Mouse (Mus musculus): Measurements from ENCODE around the gene Sostdc1. TPM values are rescaled to one million over a fixed set of nuclear protein-coding genes. Genes with fewer than 3 reads are reported as not detected.

The Sostdc1 gene
- polyA plus RNA-seq (2012; rRNA removed): 1.1 and 1.3 TPM in 2 replicates

- DNase-seq (ENCODE audit: low read depth in 1 of 2, low spot score in 2 of 2): no peak
- Histone ChIP-seq H3K4me3 (ENCODE audit: extremely low read depth, insufficient read depth, insufficient read length) (no peak within 1 kb of the TSS), H3K27me3 (ENCODE audit: control insufficient read depth, insufficient read depth, low read length) (no peaks in the 10 kb centered on the region), H3K36me3 (ENCODE audit: control insufficient read depth, insufficient read depth, low read length) (no peaks in the 10 kb centered on the region), H3K4me1 (ENCODE audit: control insufficient read depth, insufficient read depth, insufficient read length) (peaks cover 5% of the 10 kb centered on the region; the same call in 1 of the 2 replicates), H3K27ac (ENCODE audit: insufficient read depth, low read length) (no peak within 1 kb of the TSS)
- TF ChIP-seq CTCF (IDR thresholded peaks at IDR 0.05; ENCODE audit: extremely low read depth, insufficient read depth, insufficient read length, insufficient replicate concordance): no peak
- no peak for TF ChIP-seq POLR2A (IDR thresholded peaks at IDR 0.05; ENCODE audit: low read depth, low read length)
- 65% methylated on average over 7 of the region's 7 CpGs for WGBS
Observed at GRCm38 (mm10) chr12:36313916-36314315, at the start of gene Sostdc1. Sostdc1 (plus strand) TSS chr12:36314139.

- no peak for TF ChIP-seq POLR2A (IDR thresholded peaks at IDR 0.05; ENCODE audit: low read depth, low read length)
- no peak for TF ChIP-seq CTCF (IDR thresholded peaks at IDR 0.05; ENCODE audit: extremely low read depth, insufficient read depth, insufficient read length, insufficient replicate concordance)
Observed at GRCm38 (mm10) chr12:36267670-36268246, 46.2 kb upstream of the Sostdc1 start.

GRCm38 (mm10) chr12:36274823-36275222, 39.1 kb upstream of the Sostdc1 start:
- Histone ChIP-seq H3K4me1 (ENCODE audit: control insufficient read depth, insufficient read depth, insufficient read length) (no peaks in the 10 kb centered on the region), H3K27me3 (ENCODE audit: control insufficient read depth, insufficient read depth, low read length) (no peaks in the 10 kb centered on the region), H3K27ac (ENCODE audit: insufficient read depth, low read length) (no peak overlapping the region), H3K4me3 (ENCODE audit: extremely low read depth, insufficient read depth, insufficient read length) (no peak overlapping the region), H3K36me3 (ENCODE audit: control insufficient read depth, insufficient read depth, low read length) (no peaks in the 10 kb centered on the region)
- TF ChIP-seq CTCF (IDR thresholded peaks at IDR 0.05; ENCODE audit: extremely low read depth, insufficient read depth, insufficient read length, insufficient replicate concordance) (no peak), POLR2A (IDR thresholded peaks at IDR 0.05; ENCODE audit: low read depth, low read length) (no peak)
- WGBS: 81% methylated on average over 3 of the region's 3 CpGs
- DNase-seq (ENCODE audit: low read depth in 1 of 2, low spot score in 2 of 2): no peak

More at GRCm38 (mm10) chr12:36267670-36268246, 46.2 kb upstream of the Sostdc1 start:
- Histone ChIP-seq H3K27ac (ENCODE audit: insufficient read depth, low read length) (no peak overlapping the region), H3K36me3 (ENCODE audit: control insufficient read depth, insufficient read depth, low read length) (no peaks in the 10 kb centered on the region), H3K4me1 (ENCODE audit: control insufficient read depth, insufficient read depth, insufficient read length) (no peaks in the 10 kb centered on the region), H3K4me3 (ENCODE audit: extremely low read depth, insufficient read depth, insufficient read length) (no peak overlapping the region), H3K27me3 (ENCODE audit: control insufficient read depth, insufficient read depth, low read length) (no peaks in the 10 kb centered on the region)
- no peak for DNase-seq (ENCODE audit: low read depth in 1 of 2, low spot score in 2 of 2)
- 75% methylated on average over 8 of the region's 8 CpGs for WGBS

- Histone ChIP-seq H3K4me3 (ENCODE audit: extremely low read depth, insufficient read depth, insufficient read length) (no peak overlapping the region), H3K36me3 (ENCODE audit: control insufficient read depth, insufficient read depth, low read length) (no peaks in the 10 kb centered on the region), H3K27me3 (ENCODE audit: control insufficient read depth, insufficient read depth, low read length) (no peaks in the 10 kb centered on the region), H3K27ac (ENCODE audit: insufficient read depth, low read length) (no peak overlapping the region), H3K4me1 (ENCODE audit: control insufficient read depth, insufficient read depth, insufficient read length) (no peaks in the 10 kb centered on the region)
- TF ChIP-seq CTCF (IDR thresholded peaks at IDR 0.05; ENCODE audit: extremely low read depth, insufficient read depth, insufficient read length, insufficient replicate concordance) (no peak), POLR2A (IDR thresholded peaks at IDR 0.05; ENCODE audit: low read depth, low read length) (no peak)
- 92% methylated on average over 8 of the region's 8 CpGs for WGBS
- DNase-seq (ENCODE audit: low read depth in 1 of 2, low spot score in 2 of 2): no peak
Observed at GRCm38 (mm10) chr12:36289634-36290033, 24.3 kb upstream of the Sostdc1 start.

- H3K27ac ChIP-seq (ENCODE audit: insufficient read depth, low read length): no peak overlapping the region
- no peak overlapping the region for H3K4me3 ChIP-seq (ENCODE audit: extremely low read depth, insufficient read depth, insufficient read length)
- no peak for DNase-seq (ENCODE audit: low read depth in 1 of 2, low spot score in 2 of 2)
- WGBS: 93% methylated on average over 4 of the region's 4 CpGs
- H3K36me3 ChIP-seq (ENCODE audit: control insufficient read depth, insufficient read depth, low read length): no peaks in the 10 kb centered on the region
- no peak for TF ChIP-seq CTCF (IDR thresholded peaks at IDR 0.05; ENCODE audit: extremely low read depth, insufficient read depth, insufficient read length, insufficient replicate concordance)
- no peak for TF ChIP-seq POLR2A (IDR thresholded peaks at IDR 0.05; ENCODE audit: low read depth, low read length)
- no peaks in the 10 kb centered on the region for H3K4me1 ChIP-seq (ENCODE audit: control insufficient read depth, insufficient read depth, insufficient read length)
- no peaks in the 10 kb centered on the region for H3K27me3 ChIP-seq (ENCODE audit: control insufficient read depth, insufficient read depth, low read length)
Observed at GRCm38 (mm10) chr12:36290465-36290864, 23.5 kb upstream of the Sostdc1 start.

- TF ChIP-seq POLR2A (IDR thresholded peaks at IDR 0.05; ENCODE audit: low read depth, low read length) (no peak), CTCF (IDR thresholded peaks at IDR 0.05; ENCODE audit: extremely low read depth, insufficient read depth, insufficient read length, insufficient replicate concordance) (no peak)
- Histone ChIP-seq H3K27me3 (ENCODE audit: control insufficient read depth, insufficient read depth, low read length) (no peaks in the 10 kb centered on the region), H3K27ac (ENCODE audit: insufficient read depth, low read length) (no peak overlapping the region), H3K4me3 (ENCODE audit: extremely low read depth, insufficient read depth, insufficient read length) (no peak overlapping the region), H3K4me1 (ENCODE audit: control insufficient read depth, insufficient read depth, insufficient read length) (no peaks in the 10 kb centered on the region), H3K36me3 (ENCODE audit: control insufficient read depth, insufficient read depth, low read length) (no peaks in the 10 kb centered on the region)
- 84% methylated on average over 6 of the region's 6 CpGs for WGBS
- no peak for DNase-seq (ENCODE audit: low read depth in 1 of 2, low spot score in 2 of 2)
Observed at GRCm38 (mm10) chr12:36291346-36291745, 22.6 kb upstream of the Sostdc1 start.

GRCm38 (mm10) chr12:36302326-36302725, 11.6 kb upstream of the Sostdc1 start:
- no peak overlapping the region for H3K27ac ChIP-seq (ENCODE audit: insufficient read depth, low read length)
- TF ChIP-seq CTCF (IDR thresholded peaks at IDR 0.05; ENCODE audit: extremely low read depth, insufficient read depth, insufficient read length, insufficient replicate concordance): no peak
- H3K4me1 ChIP-seq (ENCODE audit: control insufficient read depth, insufficient read depth, insufficient read length): no peaks in the 10 kb centered on the region
- no peak overlapping the region for H3K4me3 ChIP-seq (ENCODE audit: extremely low read depth, insufficient read depth, insufficient read length)
- H3K36me3 ChIP-seq (ENCODE audit: control insufficient read depth, insufficient read depth, low read length): no peaks in the 10 kb centered on the region
- no peaks in the 10 kb centered on the region for H3K27me3 ChIP-seq (ENCODE audit: control insufficient read depth, insufficient read depth, low read length)
- WGBS: 95% methylated on average over 12 of the region's 12 CpGs
- no peak for DNase-seq (ENCODE audit: low read depth in 1 of 2, low spot score in 2 of 2)

Data from spleen, adult 2 months (tissue).